Mouse (Mus musculus): ENCODE measurements at regions not wholly inside any gene's neighbourhood (a gene's known extent, or its start where the extent isn't known, plus 50 kb on each side); places are given as distances from the start of the nearest gene placed in this dataset.

- no peaks in the 10 kb centered on the region for H3K27me3 ChIP-seq (replicated peaks; ENCODE audit: control insufficient read depth, insufficient read depth, low read length)
- H3K36me3 ChIP-seq (ENCODE audit: control insufficient read depth, insufficient read depth, low read length), result no peaks in the 10 kb centered on the region
- H3K4me3 ChIP-seq (ENCODE audit: insufficient read depth, low read depth, low read length), result no peak overlapping the region
- TF ChIP-seq POLR2A (IDR thresholded peaks at IDR 0.05; ENCODE audit: low read depth, low read length) (no peak), CTCF (conservative IDR thresholded peaks at IDR 0.05; ENCODE audit: insufficient read depth, insufficient read length, low read depth, low read length) (no peak)
- H3K27ac ChIP-seq (ENCODE audit: insufficient read depth, low read depth, low read length), result no peak overlapping the region
- H3K4me1 ChIP-seq (ENCODE audit: control insufficient read depth, insufficient read depth, low read length), result no peaks in the 10 kb centered on the region
- DNase-seq, result no peak
- WGBS, result 20% methylated on average over 3 of the region's 3 CpGs
Observed at GRCm38 (mm10) chr5:7517520-7518181, 173.1 kb upstream of the Zfp804b start.

- DNase-seq, result no peak
- Histone ChIP-seq H3K4me1 (ENCODE audit: control insufficient read depth, insufficient read depth, low read length) (no peaks in the 10 kb centered on the region), H3K27me3 (replicated peaks; ENCODE audit: control insufficient read depth, insufficient read depth, low read length) (no peaks in the 10 kb centered on the region), H3K4me3 (ENCODE audit: insufficient read depth, low read depth, low read length) (no peak overlapping the region), H3K27ac (ENCODE audit: insufficient read depth, low read depth, low read length) (no peak overlapping the region), H3K36me3 (ENCODE audit: control insufficient read depth, insufficient read depth, low read length) (no peaks in the 10 kb centered on the region)
- WGBS, result 86% methylated on average over 1 of the region's 1 CpGs
- TF ChIP-seq CTCF (conservative IDR thresholded peaks at IDR 0.05; ENCODE audit: insufficient read depth, insufficient read length, low read depth, low read length) (no peak), POLR2A (IDR thresholded peaks at IDR 0.05; ENCODE audit: low read depth, low read length) (no peak)
Observed at GRCm38 (mm10) chr5:7532686-7533199, 188.2 kb upstream of the Zfp804b start.

- no peaks in the 10 kb centered on the region for H3K27me3 ChIP-seq (replicated peaks; ENCODE audit: control insufficient read depth, insufficient read depth, low read length)
- WGBS, result 40% methylated on average over 2 of the region's 2 CpGs
- no peaks in the 10 kb centered on the region for H3K36me3 ChIP-seq (ENCODE audit: control insufficient read depth, insufficient read depth, low read length)
- H3K27ac ChIP-seq (ENCODE audit: insufficient read depth, low read depth, low read length), result no peak overlapping the region
- TF ChIP-seq POLR2A (IDR thresholded peaks at IDR 0.05; ENCODE audit: low read depth, low read length) (no peak), CTCF (conservative IDR thresholded peaks at IDR 0.05; ENCODE audit: insufficient read depth, insufficient read length, low read depth, low read length) (no peak)
- no peak for DNase-seq
- no peak overlapping the region for H3K4me3 ChIP-seq (ENCODE audit: insufficient read depth, low read depth, low read length)
- no peaks in the 10 kb centered on the region for H3K4me1 ChIP-seq (ENCODE audit: control insufficient read depth, insufficient read depth, low read length)
Observed at GRCm38 (mm10) chr5:7539812-7540645, 195.5 kb upstream of the Zfp804b start.

- H3K27me3 ChIP-seq (replicated peaks; ENCODE audit: control insufficient read depth, insufficient read depth, low read length), result no peaks in the 10 kb centered on the region
- DNase-seq, result no peak
- H3K4me3 ChIP-seq (ENCODE audit: insufficient read depth, low read depth, low read length), result no peak overlapping the region
- no peak overlapping the region for H3K27ac ChIP-seq (ENCODE audit: insufficient read depth, low read depth, low read length)
- H3K4me1 ChIP-seq (ENCODE audit: control insufficient read depth, insufficient read depth, low read length), result no peaks in the 10 kb centered on the region
- no peaks in the 10 kb centered on the region for H3K36me3 ChIP-seq (ENCODE audit: control insufficient read depth, insufficient read depth, low read length)
- TF ChIP-seq POLR2A (IDR thresholded peaks at IDR 0.05; ENCODE audit: low read depth, low read length), result no peak
- no peak for TF ChIP-seq CTCF (conservative IDR thresholded peaks at IDR 0.05; ENCODE audit: insufficient read depth, insufficient read length, low read depth, low read length)
- WGBS, result 68% methylated on average over 4 of the region's 4 CpGs
Observed at GRCm38 (mm10) chr5:7540646-7541038, 196.1 kb upstream of the Zfp804b start.

GRCm38 (mm10) chr5:7543857-7544256 lies 199.3 kb upstream of the Zfp804b start:
- H3K27ac ChIP-seq (ENCODE audit: insufficient read depth, low read depth, low read length), result no peak overlapping the region
- H3K4me1 ChIP-seq (ENCODE audit: control insufficient read depth, insufficient read depth, low read length), result no peaks in the 10 kb centered on the region
- H3K36me3 ChIP-seq (ENCODE audit: control insufficient read depth, insufficient read depth, low read length), result no peaks in the 10 kb centered on the region
- H3K27me3 ChIP-seq (replicated peaks; ENCODE audit: control insufficient read depth, insufficient read depth, low read length), result no peaks in the 10 kb centered on the region
- DNase-seq, result no peak
- TF ChIP-seq CTCF (conservative IDR thresholded peaks at IDR 0.05; ENCODE audit: insufficient read depth, insufficient read length, low read depth, low read length) (no peak), POLR2A (IDR thresholded peaks at IDR 0.05; ENCODE audit: low read depth, low read length) (no peak)
- H3K4me3 ChIP-seq (ENCODE audit: insufficient read depth, low read depth, low read length), result no peak overlapping the region
- 55% methylated on average over 3 of the region's 3 CpGs for WGBS

- no peak overlapping the region for H3K4me3 ChIP-seq (ENCODE audit: insufficient read depth, low read depth, low read length)
- no peaks in the 10 kb centered on the region for H3K27me3 ChIP-seq (replicated peaks; ENCODE audit: control insufficient read depth, insufficient read depth, low read length)
- no peak for DNase-seq
- WGBS, result 56% methylated on average over 2 of the region's 2 CpGs
- no peak overlapping the region for H3K27ac ChIP-seq (ENCODE audit: insufficient read depth, low read depth, low read length)
- no peaks in the 10 kb centered on the region for H3K4me1 ChIP-seq (ENCODE audit: control insufficient read depth, insufficient read depth, low read length)
- TF ChIP-seq CTCF (conservative IDR thresholded peaks at IDR 0.05; ENCODE audit: insufficient read depth, insufficient read length, low read depth, low read length), result no peak
- no peak for TF ChIP-seq POLR2A (IDR thresholded peaks at IDR 0.05; ENCODE audit: low read depth, low read length)
- no peaks in the 10 kb centered on the region for H3K36me3 ChIP-seq (ENCODE audit: control insufficient read depth, insufficient read depth, low read length)
Observed at GRCm38 (mm10) chr5:7580413-7580812, 235.9 kb upstream of the Zfp804b start.

GRCm38 (mm10) chr5:7586547-7586946 lies 242.0 kb upstream of the Zfp804b start:
- no peaks in the 10 kb centered on the region for H3K27me3 ChIP-seq (replicated peaks; ENCODE audit: control insufficient read depth, insufficient read depth, low read length)

More at GRCm38 (mm10) chr5:7586547-7586946, 242.0 kb upstream of the Zfp804b start:
- H3K27ac ChIP-seq (ENCODE audit: insufficient read depth, low read depth, low read length), result no peak overlapping the region
- no peak for DNase-seq
- no peaks in the 10 kb centered on the region for H3K36me3 ChIP-seq (ENCODE audit: control insufficient read depth, insufficient read depth, low read length)
- no peaks in the 10 kb centered on the region for H3K4me1 ChIP-seq (ENCODE audit: control insufficient read depth, insufficient read depth, low read length)
- H3K4me3 ChIP-seq (ENCODE audit: insufficient read depth, low read depth, low read length), result no peak overlapping the region
- TF ChIP-seq POLR2A (IDR thresholded peaks at IDR 0.05; ENCODE audit: low read depth, low read length) (no peak), CTCF (conservative IDR thresholded peaks at IDR 0.05; ENCODE audit: insufficient read depth, insufficient read length, low read depth, low read length) (no peak)

All from kidney, adult 2 months (tissue).